Mouse (Mus musculus) forebrain, embryonic 16.5 days (tissue): Measurements from ENCODE around the gene Fanca. TPM values are rescaled to one million over a fixed set of nuclear protein-coding genes. Genes with fewer than 3 reads are reported as not detected.
A peak's percentile ranks its signal among the peaks of the same experiment; 100 is the strongest.
"Not testable (repeated sequence)": the region's sequence is repeated elsewhere in the genome, so short reads cannot be mapped to it uniquely, and the experiment has no call there.

Experiments
- ATAC-seq: fragments of 200-750 bp; cut with Nextera tagmentation; 2 replicates; pipeline ENCODE4 v1.8.0; 2017; ENCODE audit warnings: mild to moderate bottlenecking, moderate library complexity
- H3K27ac ChIP-seq: fragments of 300-500 bp; sonication (generic); 2 replicates; pipeline ENCODE4 v1.5.1; 2014; ENCODE audit warnings: low read length, control low read depth
- H3K27me3 ChIP-seq: fragments of 300-500 bp; sonication (generic); replicated peaks from 2 replicates; pipeline ENCODE4 v1.6.1; 2014; ENCODE audit warnings: low read length; ENCODE audit not compliant: control insufficient read depth, insufficient read depth
- H3K36me3 ChIP-seq: fragments of 300-500 bp; sonication (generic); 2 replicates; pipeline ENCODE4 v1.6.1; 2014; ENCODE audit not compliant: control insufficient read depth, insufficient read depth
- H3K4me1 ChIP-seq: fragments of 300-500 bp; sonication (generic); replicated peaks from 2 replicates; pipeline ENCODE4 v1.6.1; 2014; ENCODE audit warnings: low read length; ENCODE audit not compliant: control insufficient read depth, insufficient read depth
- H3K4me2 ChIP-seq: fragments of 300-500 bp; sonication (generic); 2 replicates; pipeline ENCODE4 v1.6.1; 2014; ENCODE audit warnings: mild to moderate bottlenecking, low read length, control low read depth
- H3K4me3 ChIP-seq: fragments of 300-500 bp; sonication (generic); replicated peaks from 2 replicates; pipeline ENCODE4 v1.5.1; 2014; ENCODE audit warnings: mild to moderate bottlenecking, low read length, control low read depth
- H3K9ac ChIP-seq: fragments of 300-500 bp; sonication (generic); replicated peaks from 2 replicates; pipeline ENCODE4 v1.6.1; 2014; ENCODE audit warnings: low read depth, low read length, control low read depth
- H3K9me3 ChIP-seq: fragments of 300-500 bp; sonication (generic); 2 replicates; pipeline ENCODE4 v1.6.1; 2016; ENCODE audit warnings: low read length; ENCODE audit not compliant: control insufficient read depth
- WGBS: fragments of 180-500 bp; shearing (Covaris S2); extraction: QIAGEN DNeasy Blood & Tissue Kit; methylation state at CpG from one replicate; pipeline ENCODE4 v1.1.7; 2014; 5-methylcytosine and 5-hydroxymethylcytosine counted together
- polyA plus RNA-seq: library from polyadenylated mRNA; unstranded; fragments of >200 nt; fragmentation: Nextera tagmentation; extraction: Ambion mirVana; gene quantifications from 2 replicates; pipeline ENCODE4 v1.2.1, GENCODE M21; 2015

The Fanca gene
- polyA plus RNA-seq, 1 experiment from 2014 or later = 14.8 TPM

DNA sequence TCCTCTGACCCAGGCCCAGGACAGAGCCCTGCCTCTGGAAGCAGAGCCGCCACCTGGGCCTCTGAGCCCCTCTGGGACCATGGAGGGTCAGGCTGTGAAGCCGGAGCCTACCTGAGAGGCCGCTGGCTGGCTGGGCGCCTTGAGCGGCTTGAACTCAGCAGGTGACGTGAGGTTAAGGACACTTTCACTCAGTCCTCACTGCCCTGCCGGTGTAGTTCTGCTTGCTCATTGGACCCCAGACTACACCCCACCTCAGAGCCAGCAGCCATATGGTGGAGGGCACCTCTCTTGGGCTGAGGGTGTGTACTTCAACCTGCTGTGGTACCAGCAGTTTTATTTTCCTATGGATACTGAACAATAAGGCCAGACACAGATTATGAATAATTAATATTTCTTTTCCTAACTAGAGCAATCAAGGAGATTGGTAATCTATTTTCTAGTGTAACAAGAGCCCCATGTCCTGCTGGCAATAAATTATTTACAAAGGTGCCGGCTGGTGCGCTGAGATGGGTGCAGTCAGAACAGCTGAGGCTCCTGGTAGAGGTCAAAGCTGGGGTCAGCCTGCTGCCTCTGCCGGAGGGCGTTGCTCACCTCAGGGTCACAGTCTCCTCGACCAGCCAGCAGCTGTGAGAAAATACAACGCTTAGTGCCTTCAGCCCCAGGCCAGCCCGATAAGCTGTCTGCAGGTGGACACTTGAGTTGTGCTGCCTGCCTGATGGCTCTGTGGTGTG, 50.3 kb downstream of the Fanca start:
- Histone ChIP-seq H3K9ac (no peak overlapping the region), H3K4me1 (no peaks in the 10 kb centered on the region), H3K27me3 (no peaks in the 10 kb centered on the region), H3K27ac (no peak overlapping the region), H3K36me3 (peaks cover 33% of the 10 kb centered on the region), H3K4me3 (no peak overlapping the region), H3K9me3 (no peaks in the 10 kb centered on the region), H3K4me2 (no peak overlapping the region)
- no peak for ATAC-seq
- 86% methylated on average over 14 of the region's 14 CpGs for WGBS

DNA sequence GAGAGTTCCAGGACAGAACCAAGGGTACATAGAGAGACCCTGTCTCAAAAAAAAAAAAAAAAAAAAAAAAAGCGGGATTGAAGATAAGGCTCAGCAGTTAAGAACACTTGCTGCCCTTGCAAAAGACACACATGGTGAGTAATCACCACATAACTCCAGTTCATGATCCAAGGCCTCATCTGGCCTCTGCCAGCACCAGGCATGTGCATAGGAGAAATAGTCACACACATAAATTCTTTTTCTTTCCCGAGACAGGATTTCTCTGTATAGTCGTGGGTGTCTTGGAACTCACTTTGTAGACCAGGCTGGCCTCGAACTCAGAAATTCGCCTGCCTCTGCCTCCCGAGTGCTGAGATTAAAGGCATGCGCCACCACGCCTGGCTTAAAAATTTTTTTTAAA, 60.8 kb downstream of the Fanca start:
- H3K4me3 ChIP-seq, H3K9me3 ChIP-seq, H3K27me3 ChIP-seq, ATAC-seq, H3K9ac ChIP-seq, H3K27ac ChIP-seq, H3K4me2 ChIP-seq: not testable (repeated sequence)
- Histone ChIP-seq H3K4me1 (peaks cover 23% of the 10 kb centered on the region), H3K36me3 (peaks cover 11% of the 10 kb centered on the region; the same call in 1 of the 2 replicates)
- 93% methylated on average over 8 of the region's 8 CpGs for WGBS

DNA sequence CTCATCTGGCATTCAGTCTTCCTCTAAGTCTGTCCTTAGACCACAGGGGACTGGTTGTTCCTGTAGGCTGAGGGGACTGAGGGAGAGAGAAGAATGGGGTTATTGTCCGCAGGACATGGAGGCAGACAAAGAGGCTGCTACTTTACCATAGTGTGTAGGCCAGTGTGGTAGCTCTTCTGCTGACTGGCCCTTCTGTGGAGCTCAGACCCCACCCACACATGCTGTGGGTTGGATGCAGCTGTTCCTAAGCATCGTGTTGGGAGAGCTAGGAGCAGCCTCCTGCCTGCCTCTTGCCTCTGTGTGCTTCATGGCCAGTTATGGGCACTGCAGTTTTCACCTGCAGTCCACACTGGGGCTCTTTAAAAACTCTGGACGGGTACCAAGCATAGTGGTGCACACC, 61.3 kb downstream of the Fanca start:
- 75% methylated on average over 3 of the region's 3 CpGs for WGBS
- H3K4me3 ChIP-seq = no peak overlapping the region

DNA sequence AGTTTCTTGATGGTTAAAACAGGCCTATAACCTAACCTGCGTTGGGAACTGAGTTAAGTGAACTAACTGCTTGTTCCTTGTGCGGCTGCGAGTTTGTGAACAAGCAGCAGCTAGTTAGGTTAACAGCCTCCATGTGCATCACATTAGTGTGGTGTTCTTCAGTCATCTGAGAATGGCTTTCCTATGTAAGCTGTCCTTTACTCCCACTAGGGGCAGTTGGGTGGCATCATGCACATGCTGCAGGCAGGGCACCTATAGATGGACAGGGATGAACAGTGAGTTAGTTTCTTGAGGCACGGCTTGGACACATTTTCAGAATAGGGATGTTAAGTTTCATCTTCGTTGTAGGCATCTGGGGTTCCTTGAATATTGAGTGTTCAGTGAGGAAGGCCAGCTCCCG, 63.2 kb downstream of the Fanca start:
- Histone ChIP-seq H3K36me3 (peaks cover 11% of the 10 kb centered on the region; the same call in 1 of the 2 replicates), H3K4me2 (peak overlapping the region; percentile 97), H3K9ac (peak overlapping the region; percentile 92), H3K4me3 (peak overlapping the region; percentile 78), H3K27me3 (no peaks in the 10 kb centered on the region), H3K27ac (no peak overlapping the region), H3K9me3 (no peaks in the 10 kb centered on the region), H3K4me1 (peaks cover 26% of the 10 kb centered on the region)
- no peak for ATAC-seq
- WGBS = 74% methylated on average over 6 of the region's 6 CpGs

More for the DNA sequence above, 61.3 kb downstream of the Fanca start:
- H3K27me3 ChIP-seq = no peaks in the 10 kb centered on the region
- H3K9me3 ChIP-seq = no peaks in the 10 kb centered on the region
- H3K36me3 ChIP-seq = peaks cover 11% of the 10 kb centered on the region; the same call in 1 of the 2 replicates
- H3K9ac ChIP-seq = no peak overlapping the region
- no peak overlapping the region for H3K27ac ChIP-seq
- H3K4me2 ChIP-seq = no peak overlapping the region
- ATAC-seq = no peak
- H3K4me1 ChIP-seq = peaks cover 26% of the 10 kb centered on the region

DNA sequence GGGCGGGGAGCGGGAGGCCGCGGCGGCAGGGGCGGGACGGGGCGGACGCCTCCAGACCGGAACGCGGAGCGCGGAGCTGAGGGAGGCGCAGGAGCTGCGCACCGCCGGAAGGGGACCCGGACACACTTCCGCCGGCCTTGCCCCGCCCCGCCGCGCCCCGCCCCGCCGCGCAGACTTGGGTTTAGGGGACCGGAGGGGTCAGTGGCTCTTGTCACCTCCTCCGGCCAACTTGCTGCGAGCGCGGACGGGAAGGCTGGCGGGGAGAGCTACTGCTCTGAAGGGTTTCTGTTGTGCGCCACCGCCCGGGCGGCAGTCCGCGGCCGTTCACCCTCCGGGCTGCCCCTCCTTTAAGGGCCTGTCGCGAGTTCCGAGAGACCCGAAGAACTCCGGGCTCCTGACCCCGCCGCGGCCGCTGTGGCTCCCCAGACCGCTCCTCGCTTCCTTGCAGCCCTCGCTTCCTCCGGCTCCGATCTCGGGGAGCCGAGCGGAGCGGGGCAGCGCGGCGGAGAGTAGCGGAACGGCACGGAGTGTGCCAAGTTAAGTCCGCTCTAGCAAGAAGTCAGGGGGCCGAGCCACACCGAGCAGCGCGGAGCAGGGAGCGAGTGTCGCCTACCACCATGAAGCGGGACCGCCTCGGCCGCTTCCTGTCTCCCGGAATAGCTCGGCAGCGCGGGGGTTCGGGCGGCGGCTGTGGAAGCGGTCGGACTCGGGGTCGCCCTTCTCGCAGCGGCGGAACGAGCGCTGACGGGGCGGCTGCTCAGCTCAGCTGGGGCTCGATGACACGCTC, 64.1 kb downstream of the Fanca start, which contains the start of the genes Zfp276 and Vps9d1:
TSS of gene Zfp276 (plus strand) at position 97 of the 787 bp plus-strand sequence.
TSS of gene Vps9d1 (minus strand) at position 250 of the 787 bp plus-strand sequence.
- no peaks in the 10 kb centered on the region for H3K9me3 ChIP-seq
- peak; percentile 98 for ATAC-seq
- H3K4me1 ChIP-seq = peaks cover 26% of the 10 kb centered on the region
- H3K27ac ChIP-seq = peak within 1 kb of the TSS; percentile 80
- H3K36me3 ChIP-seq = peaks cover 12% of the 10 kb centered on the region; the same call in 1 of the 2 replicates
- under 1% methylated on average over 88 of the region's 99 CpGs for WGBS
- H3K4me3 ChIP-seq = peak within 1 kb of the TSS; percentile 78
- peak within 1 kb of the TSS; percentile 97 for H3K4me2 ChIP-seq
- H3K27me3 ChIP-seq = no peaks in the 10 kb centered on the region
- peak within 1 kb of the TSS; percentile 92 for H3K9ac ChIP-seq

DNA sequence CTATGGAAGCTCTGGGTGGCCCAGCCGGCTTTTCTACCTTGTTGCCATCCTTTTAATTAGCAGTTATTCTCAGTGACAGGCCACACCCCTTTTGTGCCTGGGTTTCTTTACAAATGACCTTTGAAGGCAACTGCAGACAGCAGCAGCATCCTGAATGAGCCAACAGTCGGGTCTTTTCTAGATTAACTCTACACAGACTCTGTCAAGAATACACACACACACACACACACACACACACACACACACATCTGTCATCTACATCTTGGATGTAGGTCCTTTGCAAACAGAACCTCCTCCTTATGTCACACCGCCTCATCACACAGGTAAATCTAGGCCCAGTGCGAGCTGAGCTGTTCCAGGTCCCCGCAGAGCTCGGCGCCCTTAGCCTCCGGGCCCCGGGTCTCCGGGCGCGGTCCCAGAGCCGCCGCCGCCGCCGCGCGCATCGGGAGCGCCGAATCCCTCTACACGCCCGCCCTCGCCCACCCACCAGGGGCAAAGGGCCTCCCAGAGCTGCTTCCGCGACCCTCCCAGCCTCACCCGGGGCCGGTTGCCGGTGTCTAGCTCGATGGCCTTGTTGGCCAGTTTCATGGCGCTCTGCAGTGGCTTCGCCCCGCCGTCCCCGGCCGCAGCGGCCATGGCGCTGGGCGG, 64.8 kb downstream of the Fanca start:
- H3K9ac ChIP-seq = peak overlapping the region; percentile 92
- peak overlapping the region; percentile 80 for H3K27ac ChIP-seq
- ATAC-seq = peak; percentile 68
- H3K4me2 ChIP-seq = peak overlapping the region; percentile 75
- H3K9me3 ChIP-seq = no peaks in the 10 kb centered on the region
- peaks cover 26% of the 10 kb centered on the region for H3K4me1 ChIP-seq
- no peaks in the 10 kb centered on the region for H3K27me3 ChIP-seq
- peaks cover 12% of the 10 kb centered on the region; the same call in 1 of the 2 replicates for H3K36me3 ChIP-seq
- WGBS = 0% methylated on average over 33 of the region's 40 CpGs
- H3K4me3 ChIP-seq = peak overlapping the region; percentile 78

DNA sequence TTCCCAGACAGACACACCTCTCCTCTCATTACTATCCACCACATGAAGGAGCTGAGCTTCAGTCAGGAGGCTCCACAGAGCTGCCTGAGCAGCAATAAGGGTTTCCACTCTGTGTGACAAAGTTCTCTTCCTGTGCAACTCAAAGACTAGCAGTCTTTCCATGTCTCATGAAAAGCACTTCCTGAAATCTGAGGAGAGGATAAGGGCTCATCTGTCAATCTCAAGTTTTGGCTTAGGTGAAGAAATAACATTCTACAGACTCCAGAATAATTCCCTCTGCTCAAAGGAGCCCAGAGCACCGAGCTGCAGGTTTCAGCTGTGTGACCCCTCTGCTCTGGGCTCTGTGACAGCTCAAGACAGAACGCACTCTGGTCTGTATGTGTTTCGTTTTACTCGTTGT, 65.5 kb downstream of the Fanca start:
- no peaks in the 10 kb centered on the region for H3K27me3 ChIP-seq
- H3K4me1 ChIP-seq = peaks cover 26% of the 10 kb centered on the region
- WGBS = 46% methylated on average over 4 of the region's 4 CpGs
- ATAC-seq = no peak
- H3K36me3 ChIP-seq = peaks cover 14% of the 10 kb centered on the region
- H3K9ac ChIP-seq = no peak overlapping the region; the same call in 1 of the 2 replicates
- peak overlapping the region; percentile 78 for H3K4me3 ChIP-seq
- H3K27ac ChIP-seq = no peak overlapping the region
- peak overlapping the region; percentile 75 for H3K4me2 ChIP-seq
- H3K9me3 ChIP-seq = no peaks in the 10 kb centered on the region

DNA sequence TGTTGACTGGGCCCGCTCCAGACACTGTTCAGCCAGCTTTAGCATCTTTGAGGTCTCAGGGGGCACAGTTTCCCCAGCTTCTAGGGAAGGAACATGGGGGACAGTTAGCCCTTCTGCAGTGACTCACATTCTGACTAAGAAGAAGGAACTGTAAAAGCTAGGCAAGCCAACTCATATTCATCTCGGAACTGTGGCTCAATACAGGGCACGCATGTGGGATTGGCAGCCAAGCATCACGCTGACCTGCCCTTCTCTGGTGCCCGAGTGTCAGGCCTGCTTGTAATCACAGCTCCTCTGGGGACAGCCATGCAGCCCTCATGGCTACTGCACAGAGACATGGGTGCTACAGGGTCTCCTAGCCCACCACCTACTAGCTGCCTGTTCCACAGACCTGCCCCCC, 67.4 kb downstream of the Fanca start:
- no peak overlapping the region for H3K4me3 ChIP-seq
- ATAC-seq = no peak
- peaks cover 24% of the 10 kb centered on the region for H3K4me1 ChIP-seq
- H3K36me3 ChIP-seq = peaks cover 17% of the 10 kb centered on the region
- H3K9me3 ChIP-seq = no peaks in the 10 kb centered on the region
- 97% methylated on average over 5 of the region's 5 CpGs for WGBS
- H3K9ac ChIP-seq = no peak overlapping the region
- no peak overlapping the region for H3K4me2 ChIP-seq
- H3K27ac ChIP-seq = no peak overlapping the region
- H3K27me3 ChIP-seq = no peaks in the 10 kb centered on the region

DNA sequence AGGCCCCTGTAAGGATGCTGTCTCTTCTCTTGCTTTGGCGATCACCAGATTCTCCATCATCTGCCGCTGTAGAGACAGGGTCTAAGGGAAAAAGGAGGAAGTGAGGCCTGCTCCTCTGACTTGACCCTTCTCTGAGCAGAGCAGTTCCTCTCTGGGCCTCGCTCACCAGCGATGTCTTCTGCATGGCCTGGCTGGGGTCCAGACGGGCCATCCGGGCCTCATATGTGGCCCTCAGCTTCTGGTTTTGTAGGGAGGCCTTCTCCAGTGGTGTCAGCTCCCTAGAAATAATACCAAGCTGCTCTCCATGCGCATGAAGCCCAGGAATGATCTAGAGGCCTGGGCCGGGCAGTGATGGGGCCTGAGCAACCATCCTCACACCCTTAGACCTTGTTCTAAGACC, 69.8 kb downstream of the Fanca start:
- peaks cover 11% of the 10 kb centered on the region for H3K4me1 ChIP-seq
- no peak for ATAC-seq
- 97% methylated on average over 8 of the region's 8 CpGs for WGBS
- no peaks in the 10 kb centered on the region for H3K9me3 ChIP-seq
- H3K4me3 ChIP-seq = no peak overlapping the region
- H3K9ac ChIP-seq = no peak overlapping the region
- no peak overlapping the region for H3K4me2 ChIP-seq
- no peak overlapping the region for H3K27ac ChIP-seq
- H3K27me3 ChIP-seq = no peaks in the 10 kb centered on the region
- peaks cover 24% of the 10 kb centered on the region for H3K36me3 ChIP-seq
